Comparison of ENCODE assay signal across 24 mouse cellular contexts in genomic region chr19:3966330-3967075, GRCm38 (mm10). TPM values are rescaled to one million over a fixed set of nuclear protein-coding genes. Genes with fewer than 3 reads are reported as not detected.
DNase-seq lines count a peak whose midpoint lies in the region; ATAC-seq and TF ChIP-seq lines count a peak whose summit lies in the region.
"Had no signal": no experiment of that assay in that cellular context is flagged by ENCODE, and none has a peak within 500 bp of the region (broad histone marks: within the 10 kb centered on the region; RNA-seq: fewer than 3 reads in every experiment).

No protein-coding gene starts in this region.

- intact Hi-C loops in gastrocnemius, postnatal 14 days (cut with DNase I; ENCODE audit: low total_unique reads), result no loop called here

- H3K27ac ChIP-seq in liver, embryonic 14.5 days, result no peak overlapping the region
- H3K27ac ChIP-seq in cortical plate, adult 2 months (ENCODE audit: insufficient read depth, low read length), result no peak overlapping the region
- H3K27ac ChIP-seq: embryonic facial prominence, embryonic 13.5 days; heart, embryonic 13.5 days; hindbrain, embryonic 10.5 days; liver, embryonic 13.5 days had no signal

- no peak overlapping the region for H3K9ac ChIP-seq in liver, embryonic 14.5 days (replicated peaks)
- H3K9ac ChIP-seq: embryonic facial prominence, embryonic 13.5 days; heart, embryonic 13.5 days; liver, embryonic 13.5 days had no signal

- no peaks in the 10 kb centered on the region for H3K9me3 ChIP-seq in liver, embryonic 14.5 days (ENCODE audit: control insufficient read depth, low read length)
- H3K9me3 ChIP-seq: embryonic facial prominence, embryonic 13.5 days; G1E; heart, embryonic 13.5 days; hindbrain, embryonic 10.5 days; liver, embryonic 13.5 days had no signal

- no peaks in the 10 kb centered on the region for H3K36me3 ChIP-seq in liver, embryonic 14.5 days (replicated peaks; ENCODE audit: control insufficient read depth, insufficient read depth, low read depth)
- H3K36me3 ChIP-seq: embryonic facial prominence, embryonic 13.5 days; G1E; heart, embryonic 13.5 days; hindbrain, embryonic 10.5 days; liver, embryonic 13.5 days had no signal

- TF ChIP-seq EP300 in liver, embryonic 14.5 days (IDR thresholded peaks at IDR 0.05; ENCODE audit: low read depth), result no peak

- no peak for ATAC-seq in liver, embryonic 14.5 days (ENCODE audit: insufficient read depth)

- TF ChIP-seq CTCF in liver, embryonic 14.5 days (IDR thresholded peaks at IDR 0.05; ENCODE audit: low read depth), result peak; percentile 30; the same call in 1 of the 2 replicates
- peak; percentile 23; the same call in 1 of the 2 replicates for TF ChIP-seq CTCF in cortical plate, adult 2 months (IDR thresholded peaks at IDR 0.05; ENCODE audit: extremely low read depth, insufficient read depth, low read length)

- H3K4me2 ChIP-seq in liver, embryonic 14.5 days (ENCODE audit: low read depth), result no peak overlapping the region
- H3K4me2 ChIP-seq: embryonic facial prominence, embryonic 13.5 days; heart, embryonic 13.5 days; liver, embryonic 13.5 days had no signal

- H3K4me3 ChIP-seq in liver, embryonic 14.5 days (ENCODE audit: insufficient read depth in 1 of 2, low read depth in 2 of 2, low read length in 2 of 2), result no peak overlapping the region
- H3K4me3 ChIP-seq in cortical plate, adult 2 months (ENCODE audit: insufficient read depth, low read length), result no peak overlapping the region
- H3K4me3 ChIP-seq: embryonic facial prominence, embryonic 13.5 days; heart, embryonic 13.5 days; hindbrain, embryonic 10.5 days; liver, embryonic 13.5 days had no signal

- peaks cover 0 to under 1% of the 10 kb centered on the region in 2 experiments; a peak in 1 of 4 replicates for H3K4me1 ChIP-seq in liver, embryonic 14.5 days (replicated peaks; ENCODE audit: control insufficient read depth in 2 of 2, insufficient read depth in 2 of 2, low read length in 1 of 2)
- H3K4me1 ChIP-seq in cortical plate, adult 2 months (ENCODE audit: control insufficient read depth, insufficient read depth, low read length), result no peaks in the 10 kb centered on the region; the same call in 1 of the 2 replicates

- WGBS in liver, embryonic 14.5 days (ENCODE audit: insufficient replicate concordance), result 62% methylated on average over 11 of the region's 11 CpGs

- no peaks in the 10 kb centered on the region for H3K27me3 ChIP-seq in liver, embryonic 14.5 days (ENCODE audit: control insufficient read depth, insufficient read depth, low read length)
- H3K27me3 ChIP-seq: embryonic facial prominence, embryonic 13.5 days had no signal

- DNase-seq in frontal cortex, adult 2 months (ENCODE audit: extremely low spot score in 1 of 2, low spot score in 1 of 2), result peak; percentile 20 to 47
- no peak for DNase-seq in frontal cortex, postnatal 14 days (ENCODE audit: low spot score in 2 of 2)
- no peak for DNase-seq in liver, embryonic 14.5 days (ENCODE audit: low read depth in 3 of 3, low spot score in 3 of 3)
- DNase-seq in liver (no peak), R1 (ENCODE audit: low read depth, low spot score) (peak; percentile 29)
- no peak for DNase-seq in gastrocnemius, postnatal 14 days
- no peak for DNase-seq in gastrocnemius, adult 18-20 months (ENCODE audit: low spot score)
- DNase-seq: adrenal gland, postnatal 14 days; gastrocnemius, postnatal 36 days; kidney, postnatal 14 days; layer of hippocampus, adult 9-11 months; liver, embryonic 13.5 days; lung, postnatal 4 days; midbrain, embryonic 14.5 days; right cerebral cortex, postnatal 25 days; thymus, adult 2 months had no signal

- no peak for TF ChIP-seq POLR2A in cortical plate, adult 2 months (IDR thresholded peaks at IDR 0.05; ENCODE audit: extremely low read depth, insufficient read depth, low read length)

RNA-seq across cellular contexts. Expression of gene Aldh3b2, which starts 5.6 kb away (rescaled TPM):
- 3.5 and 3.6 TPM in 2 replicates for polyA plus RNA-seq in frontal cortex, adult 2 months (2012; rRNA removed)
- 0.32 and 0.33 TPM in 2 replicates for polyA plus RNA-seq in liver, embryonic 14.5 days (2012; rRNA removed)
- polyA plus RNA-seq in liver, embryonic 14.5 days (2014; fragmentation: Nextera tagmentation; extraction: Ambion mirVana), result 0.48 and 0.56 TPM in 2 replicates
- 2.1 and 2.4 TPM in 2 replicates for polyA plus RNA-seq in cortical plate, adult 2 months (2012; rRNA removed)
- total RNA-seq in gastrocnemius, postnatal 14 days (2021), result under 1 TPM; 0.38 to 0.80 TPM
- under 1 TPM; 0.14 to 0.26 TPM for total RNA-seq in gastrocnemius, adult 18-20 months (2021)
- polyA plus RNA-seq: C2C12; G1E; heart, embryonic 13.5 days had no signal

RNA-seq across cellular contexts. Expression of gene Aldh3b3, which starts 8.1 kb away (rescaled TPM):
- polyA plus RNA-seq in frontal cortex, adult 2 months (2012; rRNA removed), result 0.38 and 0.58 TPM in 2 replicates
- polyA plus RNA-seq in liver, embryonic 14.5 days (2012; rRNA removed), result 0.02 and 0.04 TPM in 2 replicates
- polyA plus RNA-seq in liver, embryonic 14.5 days (2014; fragmentation: Nextera tagmentation; extraction: Ambion mirVana), result not detected in 2 replicates
- not detected in 2 replicates for polyA plus RNA-seq in cortical plate, adult 2 months (2012; rRNA removed)
- total RNA-seq in gastrocnemius, postnatal 14 days (2021), result not detected
- total RNA-seq in gastrocnemius, adult 18-20 months (2021), result not detected
- total RNA-seq: gastrocnemius, postnatal 36 days had no signal
- polyA plus RNA-seq: C2C12; G1E; heart, embryonic 13.5 days; hindbrain, embryonic 10.5 days; intestine, embryonic 14.5 days; liver, embryonic 13.5 days; midbrain, embryonic 14.5 days had no signal

RNA-seq across cellular contexts. Expression of gene Acy3, which starts 19.9 kb away (rescaled TPM):
- polyA plus RNA-seq in frontal cortex, adult 2 months (2012; rRNA removed), result 5.6 and 5.8 TPM in 2 replicates
- polyA plus RNA-seq in liver, embryonic 14.5 days (2012; rRNA removed), result 10.8 and 11.1 TPM in 2 replicates
- polyA plus RNA-seq in liver, embryonic 14.5 days (2014; fragmentation: Nextera tagmentation; extraction: Ambion mirVana), result 9.1 and 9.5 TPM in 2 replicates
- polyA plus RNA-seq in cortical plate, adult 2 months (2012; rRNA removed), result 4.1 and 4.6 TPM in 2 replicates
- 1 to 10 TPM; 3.6 to 4.2 TPM for total RNA-seq in gastrocnemius, postnatal 14 days (2021)
- total RNA-seq in gastrocnemius, adult 18-20 months (2021), result 1 to 10 TPM; 1.3 to 2.0 TPM

RNA-seq across cellular contexts. Expression of gene Tbx10, which starts 26.0 kb away (rescaled TPM):
- polyA plus RNA-seq in frontal cortex, adult 2 months (2012; rRNA removed), result not detected in 2 replicates
- 0.37 and 0.50 TPM in 2 replicates for polyA plus RNA-seq in liver, embryonic 14.5 days (2012; rRNA removed)
- polyA plus RNA-seq in liver, embryonic 14.5 days (2014; fragmentation: Nextera tagmentation; extraction: Ambion mirVana), result 0.28 and 0.30 TPM in 2 replicates
- not detected in 2 replicates for polyA plus RNA-seq in cortical plate, adult 2 months (2012; rRNA removed)
- total RNA-seq in gastrocnemius, postnatal 14 days (2021), result not detected
- total RNA-seq in gastrocnemius, adult 18-20 months (2021), result not detected
- total RNA-seq: adrenal gland, postnatal 14 days; G1E; gastrocnemius, postnatal 36 days; left cerebral cortex, postnatal 36 days had no signal
- polyA plus RNA-seq: embryonic facial prominence, embryonic 13.5 days; G1E; heart, embryonic 13.5 days; midbrain, embryonic 14.5 days had no signal

RNA-seq across cellular contexts. Expression of gene Unc93b1, which starts 31.5 kb away (rescaled TPM):
- 31.5 and 34.7 TPM in 2 replicates for polyA plus RNA-seq in frontal cortex, adult 2 months (2012; rRNA removed)
- polyA plus RNA-seq in liver, embryonic 14.5 days (2012; rRNA removed), result 19.8 and 22.8 TPM in 2 replicates
- polyA plus RNA-seq in liver, embryonic 14.5 days (2014; fragmentation: Nextera tagmentation; extraction: Ambion mirVana), result 14.7 and 15.1 TPM in 2 replicates
- polyA plus RNA-seq in cortical plate, adult 2 months (2012; rRNA removed), result 33.5 and 36.5 TPM in 2 replicates
- 10 to 100 TPM; 13.7 to 13.8 TPM for total RNA-seq in gastrocnemius, postnatal 14 days (2021)
- 1 to 10 TPM; 3.2 to 5.8 TPM for total RNA-seq in gastrocnemius, adult 18-20 months (2021)

Comparison
In these comparisons a context has a peak if more than half of its experiments do, and no peak if none do; other contexts are left out.
1. DNase-seq: peak in frontal cortex, adult 2 months (2 of 2) and R1 (single experiment); none in frontal cortex, postnatal 14 days (0 of 2), liver, embryonic 14.5 days (0 of 3), liver (single experiment), gastrocnemius, postnatal 14 days (single experiment) and gastrocnemius, adult 18-20 months (single experiment).